Mouse (Mus musculus) liver, embryonic 14.5 days (tissue): ENCODE results near the gene Nmur1. TPM values are rescaled to one million over a fixed set of nuclear protein-coding genes. Genes with fewer than 3 reads are reported as not detected.
A peak's percentile ranks its signal among the peaks of the same experiment; 100 is the strongest.

Experiments
- ATAC-seq: fragments of 200-750 bp; cut with Nextera tagmentation; 2 replicates; pipeline ENCODE4 v1.8.0; 2017; ENCODE audit warnings: moderate number of reproducible peaks, mild to moderate bottlenecking, moderate library complexity; ENCODE audit not compliant: insufficient read depth
- DNase-seq, 3 experiments: peaks; one replicate each; pipeline ENCODE4 v3.0.0-alpha.2; 2012 to 2013; ENCODE audit warnings: low read depth in 3 of 3, low spot score in 3 of 3
- H3K27ac ChIP-seq: fragments of 300-500 bp; sonication (generic); 2 replicates; pipeline ENCODE4 v1.5.1; 2014; ENCODE audit warnings: moderate library complexity, mild to moderate bottlenecking, control low read depth, inconsistent platforms
- H3K27me3 ChIP-seq: fragments of 300-500 bp; sonication (generic); 2 replicates; pipeline ENCODE4 v1.6.1; 2014; ENCODE audit warnings: mild to moderate bottlenecking, low read length, moderate library complexity; ENCODE audit not compliant: control insufficient read depth, insufficient read depth
- H3K36me3 ChIP-seq: fragments of 300-500 bp; sonication (generic); replicated peaks from 2 replicates; pipeline ENCODE4 v1.6.1; 2014; ENCODE audit warnings: low read depth; ENCODE audit not compliant: control insufficient read depth, insufficient read depth
- H3K4me1 ChIP-seq, 2 experiments: fragments of 200-500 bp in 1 of 2; fragments of 300-500 bp in 1 of 2; sonication (generic) in 1 of 2; replicated peaks; 2 replicates each; pipeline ENCODE4 v1.6.1; 2012 to 2014; ENCODE audit warnings: antibody characterized with exemption in 1 of 2, inconsistent platforms in 1 of 2, low read length in 1 of 2; ENCODE audit not compliant: control insufficient read depth in 2 of 2, insufficient read depth in 2 of 2
- H3K4me2 ChIP-seq: fragments of 300-500 bp; sonication (generic); 2 replicates; pipeline ENCODE4 v1.6.1; 2014; ENCODE audit warnings: low read depth, mild to moderate bottlenecking, control low read depth, moderate library complexity
- H3K4me3 ChIP-seq, 2 experiments: fragments of 200-500 bp in 1 of 2; fragments of 300-500 bp in 1 of 2; sonication (generic) in 1 of 2; 2 replicates each; pipeline ENCODE4 v1.5.1; 2012 to 2014; ENCODE audit warnings: low read depth in 2 of 2, low read length in 2 of 2, mild to moderate bottlenecking in 2 of 2, control low read depth in 1 of 2, inconsistent platforms in 1 of 2, moderate library complexity in 1 of 2; ENCODE audit not compliant: insufficient read depth in 1 of 2
- H3K9ac ChIP-seq: fragments of 300-500 bp; sonication (generic); replicated peaks from 2 replicates; pipeline ENCODE4 v1.6.1; 2014; ENCODE audit warnings: mild to moderate bottlenecking, control low read depth, moderate library complexity
- H3K9me3 ChIP-seq: fragments of 300-500 bp; sonication (generic); 2 replicates; pipeline ENCODE4 v1.6.1; 2016; ENCODE audit warnings: low read length, mixed read lengths; ENCODE audit not compliant: control insufficient read depth
- CTCF ChIP-seq: IDR thresholded peaks from 2 replicates; pipeline ENCODE4 v1.5.1; 2016; ENCODE audit warnings: antibody characterized with exemption, low read depth, control low read depth
- EP300 ChIP-seq: IDR thresholded peaks from 2 replicates; pipeline ENCODE4 v1.6.1; 2016; ENCODE audit warnings: antibody characterized with exemption, low read depth
- WGBS: fragments of 180-500 bp; shearing (Covaris S2); extraction: QIAGEN DNeasy Blood & Tissue Kit; methylation state at CpG from one replicate; pipeline ENCODE4 v1.1.7; 2014; ENCODE audit not compliant: insufficient replicate concordance; 5-methylcytosine and 5-hydroxymethylcytosine counted together
- polyA plus RNA-seq, 2 experiments: library from polyadenylated mRNA; depleted of rRNA in 1 of 2; stranded (reverse) in 1 of 2; unstranded in 1 of 2; fragments of >200 nt; fragmentation: Nextera tagmentation in 1 of 2; extraction: Ambion mirVana in 1 of 2; gene quantifications; 2 replicates each; pipeline versions ENCODE4 v1.2.1 to v1.2.3; 2012 to 2014

The Nmur1 gene
- polyA plus RNA-seq, 2 experiments = not detected

DNA sequence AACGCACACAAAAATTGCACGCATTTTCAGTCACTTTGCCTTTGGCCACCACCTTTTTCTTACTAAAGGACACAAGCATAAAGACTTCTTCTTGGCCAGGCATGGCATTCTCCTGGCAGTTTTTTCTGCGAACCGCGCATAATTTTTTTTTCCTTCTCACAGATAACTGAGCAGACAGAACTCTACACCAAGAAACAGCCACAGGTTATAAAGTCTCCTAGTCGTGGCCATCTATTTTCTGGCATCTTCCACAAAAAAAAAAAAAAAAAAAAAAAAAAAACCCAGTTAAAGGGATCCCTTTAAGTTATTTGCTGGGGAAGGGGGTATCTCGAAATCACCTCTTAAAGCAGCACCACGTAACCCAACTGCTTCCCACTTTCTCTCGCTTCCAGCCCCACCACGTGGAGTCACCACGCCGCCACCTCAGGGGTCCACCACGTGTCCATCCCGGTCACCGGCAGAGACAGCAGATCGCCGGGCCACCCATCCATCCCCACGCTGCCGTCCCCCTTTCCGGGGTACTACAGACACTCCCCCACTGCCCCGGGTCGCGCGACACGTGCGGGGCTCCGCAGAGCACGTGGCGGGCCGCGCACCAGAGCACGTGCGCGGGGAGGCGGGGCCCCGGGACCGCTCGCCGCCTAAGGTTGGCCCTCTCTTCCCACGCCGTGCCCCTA lies 67.7 kb downstream of the Nmur1 start:
- Histone ChIP-seq H3K27me3 (no peaks in the 10 kb centered on the region), H3K4me1 (peaks cover 9 to 21% of the 10 kb centered on the region in 2 experiments), H3K4me3 (peak overlapping the region; percentile 82 to 93), H3K9me3 (no peaks in the 10 kb centered on the region), H3K9ac (peak overlapping the region; percentile 88), H3K27ac (peak overlapping the region; percentile 91; the same call in 1 of the 2 replicates), H3K4me2 (peak overlapping the region; percentile 87), H3K36me3 (peaks cover 46% of the 10 kb centered on the region)
- DNase-seq (no peak), ATAC-seq (no peak)
- TF ChIP-seq EP300 = no peak; the same call in 1 of the 2 replicates
- no peak for TF ChIP-seq CTCF
- WGBS = under 1% methylated on average over 41 of the region's 41 CpGs

DNA sequence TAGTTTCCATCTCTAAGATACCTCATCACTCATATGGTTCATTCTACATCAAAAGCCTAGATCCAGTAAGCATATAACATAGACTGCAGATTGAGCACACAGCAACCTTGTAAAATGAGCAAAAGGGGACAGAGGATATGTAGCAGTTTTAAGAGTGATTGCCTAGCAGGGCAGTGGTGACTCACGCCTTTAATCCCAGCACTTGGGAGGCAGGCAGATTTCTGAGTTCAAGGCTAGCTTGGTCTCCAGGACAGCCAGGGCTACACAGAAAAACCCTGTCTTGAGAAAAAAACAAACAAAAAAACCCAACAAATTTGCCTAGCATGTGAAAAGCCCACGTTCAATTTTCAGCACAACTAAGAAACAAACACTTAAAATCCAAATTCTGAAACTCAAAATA lies 71.8 kb downstream of the Nmur1 start:
- Histone ChIP-seq H3K27me3 (no peaks in the 10 kb centered on the region), H3K36me3 (peaks cover 86% of the 10 kb centered on the region), H3K9me3 (no peaks in the 10 kb centered on the region), H3K9ac (no peak overlapping the region), H3K4me3 (no peak overlapping the region), H3K27ac (no peak overlapping the region), H3K4me1 (peaks cover 3 to 5% of the 10 kb centered on the region in 2 experiments), H3K4me2 (no peak overlapping the region)
- 62% methylated on average over 2 of the region's 2 CpGs for WGBS
- ATAC-seq = no peak
- no peak for DNase-seq
- TF ChIP-seq EP300 = no peak
- TF ChIP-seq CTCF = no peak

DNA sequence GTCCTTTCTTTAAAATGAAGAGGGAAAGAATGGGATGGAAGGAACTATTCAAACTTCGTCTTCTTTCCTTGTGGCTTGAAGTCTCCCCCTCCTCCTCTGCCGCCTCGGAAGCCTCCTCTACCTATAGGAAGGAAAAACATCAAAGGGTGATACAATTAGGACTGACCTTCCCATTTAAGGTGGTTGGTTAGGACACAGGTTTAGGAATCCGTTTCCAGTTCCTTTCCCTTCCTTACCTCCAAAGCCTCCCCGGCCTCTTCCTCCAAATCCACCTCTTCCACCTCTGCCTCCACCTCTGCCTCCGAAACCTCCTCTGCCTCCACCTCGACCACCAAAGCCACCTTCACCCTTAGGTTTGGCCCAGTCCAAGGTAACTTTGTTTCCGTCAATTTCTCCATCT lies 75.5 kb downstream of the Nmur1 start:
- DNase-seq = no peak
- WGBS = 83% methylated on average over 8 of the region's 8 CpGs
- Histone ChIP-seq H3K9ac (no peak overlapping the region), H3K4me2 (no peak overlapping the region), H3K9me3 (no peaks in the 10 kb centered on the region), H3K4me1 (no peaks in the 10 kb centered on the region), H3K4me3 (no peak overlapping the region), H3K27ac (no peak overlapping the region), H3K27me3 (no peaks in the 10 kb centered on the region), H3K36me3 (peaks cover 81% of the 10 kb centered on the region)
- ATAC-seq = no peak
- no peak for TF ChIP-seq CTCF
- no peak for TF ChIP-seq EP300

DNA sequence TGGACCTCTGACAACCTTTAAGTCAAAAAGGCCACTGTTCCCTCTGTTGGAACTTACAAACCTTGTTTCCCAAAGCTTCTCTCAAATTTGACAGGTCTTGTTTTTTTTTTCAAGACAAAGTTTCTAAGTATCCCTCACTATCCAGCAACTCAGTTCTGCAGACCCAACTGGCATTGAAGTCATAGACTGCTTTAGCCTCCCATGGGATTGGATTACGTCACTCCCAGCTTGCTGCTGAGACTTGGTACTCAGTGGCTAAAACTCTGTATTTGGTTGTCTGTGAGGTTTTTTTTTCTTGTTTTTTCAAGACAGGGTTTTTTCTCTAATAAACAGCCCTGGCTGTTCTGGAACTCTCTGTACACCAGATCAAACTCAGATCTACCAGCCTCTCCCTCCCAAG lies 76.3 kb downstream of the Nmur1 start:
- H3K27me3 ChIP-seq = no peaks in the 10 kb centered on the region
- WGBS = 86% methylated on average over 1 of the region's 1 CpGs
- H3K9me3 ChIP-seq = no peaks in the 10 kb centered on the region
- no peak overlapping the region for H3K4me2 ChIP-seq
- no peak for DNase-seq
- no peak overlapping the region for H3K27ac ChIP-seq
- H3K9ac ChIP-seq = no peak overlapping the region
- no peak for ATAC-seq
- peaks cover 72% of the 10 kb centered on the region for H3K36me3 ChIP-seq
- no peaks in the 10 kb centered on the region for H3K4me1 ChIP-seq
- TF ChIP-seq CTCF (no peak), EP300 (no peak)
- no peak overlapping the region for H3K4me3 ChIP-seq

DNA sequence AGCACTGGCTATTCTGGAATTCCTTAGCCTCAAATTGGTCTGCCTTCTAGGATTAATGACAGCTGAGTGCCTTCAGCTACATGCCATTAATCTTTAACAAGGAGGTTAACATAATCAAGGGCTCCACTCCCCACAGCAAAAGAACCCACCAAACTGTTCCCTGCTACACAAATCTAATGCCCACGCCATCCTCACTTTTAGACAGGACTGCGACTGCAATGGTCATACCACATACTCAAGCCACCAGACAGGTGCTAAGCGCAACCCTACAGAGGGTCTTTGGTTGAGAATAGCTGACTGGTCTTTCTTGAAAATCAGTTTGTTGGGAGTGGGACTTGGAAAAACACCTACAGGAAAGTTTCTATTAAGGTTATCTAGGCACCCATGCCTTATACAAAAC lies 76.8 kb downstream of the Nmur1 start:
- H3K9me3 ChIP-seq = no peaks in the 10 kb centered on the region
- H3K4me1 ChIP-seq = no peaks in the 10 kb centered on the region
- 86% methylated on average over 3 of the region's 3 CpGs for WGBS
- ATAC-seq (no peak), DNase-seq (no peak)
- peaks cover 67% of the 10 kb centered on the region for H3K36me3 ChIP-seq
- H3K9ac ChIP-seq = no peak overlapping the region
- H3K27ac ChIP-seq = no peak overlapping the region
- no peak for TF ChIP-seq CTCF
- no peak for TF ChIP-seq EP300
- H3K4me3 ChIP-seq = no peak overlapping the region
- no peaks in the 10 kb centered on the region for H3K27me3 ChIP-seq
- no peak overlapping the region for H3K4me2 ChIP-seq
